Mouse (Mus musculus) stomach, embryonic 15.5 days (tissue): ENCODE results near the gene Cdk20. TPM values are rescaled to one million over a fixed set of nuclear protein-coding genes. Genes with fewer than 3 reads are reported as not detected.

Experiments
- ATAC-seq: fragments of 200-750 bp; cut with Nextera tagmentation; 2 replicates; pipeline ENCODE4 v1.8.0; 2017; ENCODE audit warnings: low read depth, moderate number of reproducible peaks, moderate TSS enrichment; ENCODE audit not compliant: insufficient read depth, low FRiP score
- H3K27ac ChIP-seq: fragments of 300-500 bp; sonication (generic); 2 replicates; pipeline ENCODE4 v1.5.1; 2015; ENCODE audit warnings: mild to moderate bottlenecking, inconsistent platforms
- H3K27me3 ChIP-seq: fragments of 300-500 bp; sonication (generic); replicated peaks from 2 replicates; pipeline ENCODE4 v1.6.1; 2015; ENCODE audit warnings: inconsistent platforms
- H3K36me3 ChIP-seq: fragments of 300-500 bp; sonication (generic); 2 replicates; pipeline ENCODE4 v1.6.1; 2015; ENCODE audit warnings: inconsistent platforms
- H3K4me1 ChIP-seq: fragments of 300-500 bp; sonication (generic); 2 replicates; pipeline ENCODE4 v1.6.1; 2015; ENCODE audit warnings: inconsistent platforms
- H3K4me2 ChIP-seq: fragments of 300-500 bp; sonication (generic); 2 replicates; pipeline ENCODE4 v1.6.1; 2015; ENCODE audit warnings: mild to moderate bottlenecking, inconsistent platforms
- H3K4me3 ChIP-seq: fragments of 300-500 bp; sonication (generic); replicated peaks from 2 replicates; pipeline ENCODE4 v1.5.1; 2015; ENCODE audit warnings: inconsistent platforms
- H3K9ac ChIP-seq: fragments of 300-500 bp; sonication (generic); 2 replicates; pipeline ENCODE4 v1.6.1; 2015; ENCODE audit warnings: inconsistent platforms
- H3K9me3 ChIP-seq: fragments of 300-500 bp; sonication (generic); 2 replicates; pipeline ENCODE4 v1.6.1; 2016; ENCODE audit warnings: inconsistent platforms
- WGBS: fragments of 180-500 bp; shearing (Covaris S2); methylation state at CpG from one replicate; pipeline ENCODE4 v1.1.7; 2015; 5-methylcytosine and 5-hydroxymethylcytosine counted together
- polyA plus RNA-seq: library from polyadenylated mRNA; unstranded; fragments of >200 nt; fragmentation: Nextera tagmentation; extraction: Ambion mirVana; gene quantifications from 2 replicates; pipeline ENCODE4 v1.2.1, GENCODE M21; 2015

The Cdk20 gene
- polyA plus RNA-seq, 1 experiment from 2014 or later: 10.2 TPM

- Histone ChIP-seq H3K4me3 (no peak overlapping the region), H3K9ac (no peak overlapping the region), H3K4me1 (0 out of 2 replicates have a peak, but pooled peaks cover 4% of the 10 kb centered on the region), H3K4me2 (no peak overlapping the region), H3K27me3 (no peaks in the 10 kb centered on the region), H3K36me3 (no peaks in the 10 kb centered on the region), H3K27ac (no peak overlapping the region), H3K9me3 (no peaks in the 10 kb centered on the region)
- WGBS: 62% methylated on average over 3 of the region's 3 CpGs
- ATAC-seq: no peak
Measured at GRCm38 (mm10) chr13:64424347-64424746, 7.8 kb upstream of the Cdk20 start.

GRCm38 (mm10) chr13:64425280-64425679 lies 6.8 kb upstream of the Cdk20 start:
- WGBS: 44% methylated on average over 1 of the region's 1 CpGs
- H3K4me3 ChIP-seq: no peak overlapping the region
- H3K27ac ChIP-seq: no peak overlapping the region
- H3K27me3 ChIP-seq: no peaks in the 10 kb centered on the region
- no peaks in the 10 kb centered on the region for H3K36me3 ChIP-seq
- no peak for ATAC-seq
- no peak overlapping the region for H3K9ac ChIP-seq
- 0 out of 2 replicates have a peak, but pooled peaks cover 4% of the 10 kb centered on the region for H3K4me1 ChIP-seq
- no peak overlapping the region for H3K4me2 ChIP-seq
- no peaks in the 10 kb centered on the region for H3K9me3 ChIP-seq

GRCm38 (mm10) chr13:64429328-64429727 lies 2.8 kb upstream of the Cdk20 start:
- no peaks in the 10 kb centered on the region for H3K9me3 ChIP-seq
- no peak overlapping the region for H3K4me2 ChIP-seq
- no peaks in the 10 kb centered on the region for H3K36me3 ChIP-seq
- H3K4me1 ChIP-seq: peaks cover 4% of the 10 kb centered on the region; the same call in 1 of the 2 replicates
- no peaks in the 10 kb centered on the region for H3K27me3 ChIP-seq
- 16% methylated on average over 1 of the region's 1 CpGs for WGBS
- ATAC-seq: no peak
- no peak overlapping the region for H3K27ac ChIP-seq
- H3K9ac ChIP-seq: no peak overlapping the region
- H3K4me3 ChIP-seq: no peak overlapping the region

GRCm38 (mm10) chr13:64437801-64438200 lies 5.7 kb downstream of the Cdk20 start:
- Histone ChIP-seq H3K36me3 (0 out of 2 replicates have a peak, but pooled peaks cover 4% of the 10 kb centered on the region), H3K4me2 (no peak overlapping the region), H3K4me1 (no peaks in the 10 kb centered on the region; the same call in 1 of the 2 replicates), H3K9ac (no peak overlapping the region), H3K9me3 (no peaks in the 10 kb centered on the region), H3K4me3 (no peak overlapping the region), H3K27ac (no peak overlapping the region), H3K27me3 (no peaks in the 10 kb centered on the region)
- 37% methylated on average over 7 of the region's 7 CpGs for WGBS
- ATAC-seq: no peak; the same call in 1 of the 2 replicates

DNA sequence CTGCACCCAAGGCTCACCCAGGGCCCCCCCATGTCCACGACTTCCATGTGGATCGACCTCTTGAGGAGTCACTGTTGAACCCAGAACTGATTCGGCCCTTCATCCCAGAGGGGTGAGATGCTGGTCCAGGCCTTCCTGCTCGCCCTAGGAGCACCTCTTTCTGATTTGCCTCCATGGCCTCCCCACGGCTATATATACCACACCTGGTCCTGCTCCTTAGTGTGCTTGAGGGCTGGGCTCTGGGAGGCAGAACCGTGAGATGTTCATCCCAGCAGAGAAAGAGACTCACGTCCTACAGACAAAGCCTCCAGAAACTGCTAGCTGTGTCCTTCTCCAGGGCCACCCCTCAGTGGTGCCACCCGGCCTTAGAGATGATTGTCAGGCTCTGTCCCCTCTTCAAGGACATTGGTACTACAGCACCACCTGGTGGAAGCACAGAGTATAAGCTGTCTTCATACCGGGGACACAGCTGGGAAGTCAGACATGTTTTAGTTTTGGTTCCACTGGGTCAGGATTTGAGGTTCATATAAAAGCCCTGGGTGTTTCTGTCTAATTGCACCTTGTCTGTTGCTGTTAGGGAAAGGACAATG lies 6.8 kb downstream of the Cdk20 start:
- 60% methylated on average over 9 of the region's 9 CpGs for WGBS
- no peak for ATAC-seq
- Histone ChIP-seq H3K4me3 (no peak overlapping the region), H3K4me1 (no peaks in the 10 kb centered on the region), H3K9me3 (no peaks in the 10 kb centered on the region), H3K27ac (no peak overlapping the region), H3K9ac (no peak overlapping the region), H3K27me3 (no peaks in the 10 kb centered on the region), H3K4me2 (no peak overlapping the region), H3K36me3 (0 out of 2 replicates have a peak, but pooled peaks cover 4% of the 10 kb centered on the region)

DNA sequence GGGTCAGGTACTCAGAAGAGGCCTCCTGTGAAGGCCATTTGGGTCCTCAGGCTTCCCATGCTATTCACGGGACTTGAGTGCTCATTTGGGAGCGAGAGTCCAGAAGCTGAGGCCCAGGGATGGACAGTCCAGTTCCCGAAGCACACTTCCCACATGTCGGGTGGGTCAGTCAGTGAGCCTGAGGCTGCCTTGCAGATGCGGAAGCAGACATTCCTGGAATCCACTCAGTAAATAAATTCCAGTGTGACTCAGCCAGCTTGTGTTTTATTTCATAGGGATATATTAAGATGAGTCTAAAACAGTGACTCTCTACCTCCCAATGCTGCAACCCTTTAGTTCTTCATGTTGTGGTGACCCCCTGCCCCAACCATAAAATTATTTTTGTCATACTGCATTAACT lies 7.4 kb downstream of the Cdk20 start:
- Histone ChIP-seq H3K27me3 (no peaks in the 10 kb centered on the region), H3K4me3 (no peak overlapping the region), H3K27ac (no peak overlapping the region), H3K36me3 (0 out of 2 replicates have a peak, but pooled peaks cover 4% of the 10 kb centered on the region), H3K4me1 (no peaks in the 10 kb centered on the region), H3K4me2 (no peak overlapping the region), H3K9me3 (no peaks in the 10 kb centered on the region), H3K9ac (no peak overlapping the region)
- ATAC-seq: no peak
- WGBS: 70% methylated on average over 5 of the region's 5 CpGs

DNA sequence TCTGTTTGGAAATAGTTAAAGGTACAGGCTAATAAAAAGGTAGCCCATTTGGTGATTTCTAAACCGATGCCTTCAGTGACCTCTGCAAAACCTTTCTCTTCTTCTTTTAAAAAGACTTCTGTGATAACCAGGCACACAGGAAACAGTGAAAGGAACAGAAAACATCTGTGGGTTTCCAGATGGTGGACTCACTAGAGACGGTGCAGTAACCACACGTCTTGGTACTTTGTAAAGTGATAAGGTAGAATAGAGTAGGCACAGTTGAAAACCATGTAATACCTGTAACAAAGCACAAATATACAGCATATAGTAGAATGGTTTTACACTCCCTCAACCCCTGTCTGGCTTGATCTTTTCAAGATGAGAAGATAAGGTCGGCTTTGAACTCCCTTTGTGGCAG lies 8.5 kb downstream of the Cdk20 start:
- Histone ChIP-seq H3K4me1 (no peaks in the 10 kb centered on the region), H3K36me3 (0 out of 2 replicates have a peak, but pooled peaks cover 4% of the 10 kb centered on the region), H3K4me2 (no peak overlapping the region), H3K27me3 (no peaks in the 10 kb centered on the region), H3K9ac (no peak overlapping the region), H3K4me3 (no peak overlapping the region), H3K9me3 (no peaks in the 10 kb centered on the region), H3K27ac (no peak overlapping the region)
- 66% methylated on average over 4 of the region's 4 CpGs for WGBS
- no peak for ATAC-seq

GRCm38 (mm10) chr13:64443263-64443894 lies 11.3 kb downstream of the Cdk20 start:
- no peak overlapping the region for H3K27ac ChIP-seq
- no peaks in the 10 kb centered on the region for H3K36me3 ChIP-seq
- 61% methylated on average over 4 of the region's 4 CpGs for WGBS
- H3K9me3 ChIP-seq: no peaks in the 10 kb centered on the region
- no peaks in the 10 kb centered on the region for H3K4me1 ChIP-seq
- H3K4me2 ChIP-seq: no peak overlapping the region
- ATAC-seq: peak; percentile 44; the same call in 1 of the 2 replicates
- H3K9ac ChIP-seq: no peak overlapping the region
- H3K4me3 ChIP-seq: no peak overlapping the region
- no peaks in the 10 kb centered on the region for H3K27me3 ChIP-seq

- no peak for ATAC-seq
- no peak overlapping the region for H3K27ac ChIP-seq
- no peak overlapping the region for H3K4me2 ChIP-seq
- no peak overlapping the region for H3K9ac ChIP-seq
- H3K36me3 ChIP-seq: no peaks in the 10 kb centered on the region
- no peaks in the 10 kb centered on the region for H3K4me1 ChIP-seq
- WGBS: 64% methylated on average over 9 of the region's 9 CpGs
- H3K4me3 ChIP-seq: no peak overlapping the region
- no peaks in the 10 kb centered on the region for H3K9me3 ChIP-seq
- H3K27me3 ChIP-seq: no peaks in the 10 kb centered on the region
Measured at GRCm38 (mm10) chr13:64445254-64445920, 13.3 kb downstream of the Cdk20 start.

DNA sequence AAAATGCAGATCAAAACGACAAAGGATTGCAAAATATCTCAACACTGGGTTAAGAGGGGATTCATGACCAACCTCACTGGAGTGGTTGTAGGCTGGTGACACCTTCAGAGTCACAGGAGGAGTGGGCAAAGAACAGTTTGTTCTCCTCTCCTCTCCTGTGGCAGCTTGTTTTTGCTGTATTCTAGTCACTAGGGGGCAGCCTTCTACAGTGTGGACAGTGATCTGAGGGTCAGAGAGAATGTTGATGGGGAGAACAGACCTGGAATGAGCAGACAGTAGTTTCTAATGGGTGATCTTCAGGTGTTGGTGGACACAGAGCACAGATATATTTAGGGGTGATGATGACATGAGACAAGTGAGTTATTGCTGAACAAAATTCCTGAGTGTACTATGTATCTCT lies 15.8 kb downstream of the Cdk20 start:
- Histone ChIP-seq H3K9ac (no peak overlapping the region), H3K27ac (no peak overlapping the region), H3K27me3 (no peaks in the 10 kb centered on the region), H3K4me1 (no peaks in the 10 kb centered on the region), H3K4me3 (no peak overlapping the region), H3K36me3 (no peaks in the 10 kb centered on the region), H3K9me3 (no peaks in the 10 kb centered on the region), H3K4me2 (no peak overlapping the region)
- no peak for ATAC-seq
- WGBS: 0% methylated on average over 1 of the region's 1 CpGs

- Histone ChIP-seq H3K27me3 (no peaks in the 10 kb centered on the region), H3K4me3 (no peak overlapping the region), H3K36me3 (no peaks in the 10 kb centered on the region), H3K4me1 (no peaks in the 10 kb centered on the region), H3K9me3 (no peaks in the 10 kb centered on the region), H3K9ac (no peak overlapping the region), H3K4me2 (no peak overlapping the region), H3K27ac (no peak overlapping the region)
- whole genome bisulfite sequencing: 81% methylated on average over 5 of the region's 5 CpGs
- ATAC-seq: no peak
Measured at GRCm38 (mm10) chr13:64448729-64449128, 16.6 kb downstream of the Cdk20 start.
